Mouse (Mus musculus) lung, embryonic 15.5 days (tissue): ENCODE measurements around the gene Treml1. TPM values are rescaled to one million over a fixed set of nuclear protein-coding genes. Genes with fewer than 3 reads are reported as not detected.
"Not testable (repeated sequence)": the region's sequence is repeated elsewhere in the genome, so short reads cannot be mapped to it uniquely, and the experiment has no call there.

Experiments used
- ATAC-seq: fragments of 200-750 bp; cut with Nextera tagmentation; 2 replicates; pipeline ENCODE4 v1.8.0; 2017; ENCODE audit warnings: moderate number of reproducible peaks, borderline replicate concordance; ENCODE audit not compliant: low FRiP score, low TSS enrichment; ENCODE audit errors: extremely low read depth
- H3K27ac ChIP-seq: fragments of 300-500 bp; sonication (generic); 2 replicates; pipeline ENCODE4 v1.5.1; 2015; ENCODE audit warnings: moderate library complexity, mild to moderate bottlenecking, inconsistent platforms
- H3K27me3 ChIP-seq: fragments of 300-500 bp; sonication (generic); 2 replicates; pipeline ENCODE4 v1.6.1; 2015; ENCODE audit warnings: inconsistent platforms
- H3K36me3 ChIP-seq: fragments of 300-500 bp; sonication (generic); 2 replicates; pipeline ENCODE4 v1.6.1; 2015; ENCODE audit warnings: inconsistent platforms
- H3K4me1 ChIP-seq: fragments of 300-500 bp; sonication (generic); 2 replicates; pipeline ENCODE4 v1.6.1; 2015; ENCODE audit warnings: inconsistent platforms
- H3K4me2 ChIP-seq: fragments of 300-500 bp; sonication (generic); 2 replicates; pipeline ENCODE4 v1.6.1; 2015; ENCODE audit warnings: inconsistent platforms, mild to moderate bottlenecking, moderate library complexity
- H3K4me3 ChIP-seq: fragments of 300-500 bp; sonication (generic); 2 replicates; pipeline ENCODE4 v1.5.1; 2015; ENCODE audit warnings: mild to moderate bottlenecking, inconsistent platforms
- H3K9ac ChIP-seq: fragments of 300-500 bp; sonication (generic); 2 replicates; pipeline ENCODE4 v1.6.1; 2015; ENCODE audit warnings: inconsistent platforms
- H3K9me3 ChIP-seq: fragments of 300-500 bp; sonication (generic); 2 replicates; pipeline ENCODE4 v1.6.1; 2016; ENCODE audit warnings: inconsistent platforms
- WGBS: fragments of 180-500 bp; shearing (Covaris S2); methylation state at CpG from one replicate; pipeline ENCODE4 v1.1.7; 2015; 5-methylcytosine and 5-hydroxymethylcytosine counted together
- polyA plus RNA-seq: library from polyadenylated mRNA; unstranded; fragments of >200 nt; fragmentation: Nextera tagmentation; extraction: Ambion mirVana; gene quantifications from 2 replicates; pipeline ENCODE4 v1.2.1, GENCODE M21; 2015

The Treml1 gene
- polyA plus RNA-seq, 1 experiment from 2014 or later, result 2.7 TPM

DNA sequence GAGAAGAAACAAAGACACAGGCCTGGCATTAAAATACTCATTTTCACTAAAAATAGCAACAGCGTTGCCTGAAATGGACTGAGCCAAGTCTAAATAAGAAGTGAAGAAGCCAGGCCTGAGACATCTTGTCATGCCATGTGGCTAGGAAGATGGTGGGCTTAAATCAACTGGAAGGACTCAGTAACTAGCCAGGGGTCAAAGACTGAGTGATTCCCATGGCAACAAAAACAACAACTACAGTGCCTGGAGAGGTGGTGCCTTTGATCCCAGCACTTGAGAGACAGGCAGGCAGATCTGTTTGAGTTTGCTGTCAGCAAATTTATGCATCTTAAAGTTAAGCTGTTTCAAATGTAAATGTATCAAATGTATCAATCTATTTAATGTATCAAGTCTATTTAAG is 19.4 kb upstream of the Treml1 start:
- H3K4me2 ChIP-seq, result no peak overlapping the region
- no peak overlapping the region for H3K9ac ChIP-seq
- H3K4me1 ChIP-seq, result no peaks in the 10 kb centered on the region
- WGBS, result 88% methylated on average over 1 of the region's 1 CpGs
- H3K4me3 ChIP-seq, result no peak overlapping the region
- no peak overlapping the region for H3K27ac ChIP-seq
- no peaks in the 10 kb centered on the region for H3K9me3 ChIP-seq
- H3K27me3 ChIP-seq, result no peaks in the 10 kb centered on the region
- H3K36me3 ChIP-seq, result no peaks in the 10 kb centered on the region
- no peak for ATAC-seq

DNA sequence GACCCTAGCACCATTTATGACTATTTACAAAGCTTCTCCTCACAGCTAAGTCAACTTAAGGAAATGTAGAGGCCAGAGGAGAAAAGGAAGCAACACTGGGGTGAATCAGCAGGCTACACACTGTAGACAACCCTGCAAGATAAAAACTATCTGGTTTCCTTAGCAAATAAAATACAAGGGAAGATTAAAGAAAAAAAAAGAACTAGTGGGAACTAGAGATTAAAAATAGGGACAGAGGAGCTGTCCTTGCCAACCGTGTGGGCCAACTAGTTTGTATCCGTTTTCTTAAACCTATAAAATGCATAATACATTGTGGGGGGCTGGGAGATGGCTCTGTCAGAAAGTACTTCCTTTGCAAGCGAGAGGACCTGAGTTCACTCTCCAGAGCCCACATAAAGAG is 17.8 kb upstream of the Treml1 start:
- Histone ChIP-seq H3K4me2 (no peak overlapping the region), H3K9ac (no peak overlapping the region), H3K27me3 (no peaks in the 10 kb centered on the region), H3K36me3 (no peaks in the 10 kb centered on the region), H3K27ac (no peak overlapping the region), H3K9me3 (no peaks in the 10 kb centered on the region), H3K4me1 (no peaks in the 10 kb centered on the region), H3K4me3 (no peak overlapping the region)
- WGBS, result 62% methylated on average over 3 of the region's 3 CpGs
- no peak for ATAC-seq

DNA sequence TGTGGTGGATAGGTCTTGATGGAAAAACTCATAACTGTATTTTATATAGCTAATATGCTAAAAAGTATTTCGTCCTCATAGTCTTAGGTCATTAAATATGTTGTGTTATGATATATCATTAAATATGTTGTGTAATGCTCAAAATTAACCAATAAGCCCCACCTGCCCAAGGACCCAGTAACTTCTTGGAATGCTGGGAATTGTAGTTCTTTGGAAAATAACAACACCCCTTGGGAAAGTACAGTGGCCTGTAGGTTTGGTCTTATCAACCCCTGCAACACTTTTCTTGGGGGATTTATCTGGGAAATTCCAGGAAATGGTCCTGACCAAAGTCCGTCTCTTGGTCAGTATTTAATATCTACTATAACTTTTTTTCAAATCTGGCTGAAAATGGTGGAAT is 16.7 kb upstream of the Treml1 start:
- Histone ChIP-seq H3K27me3 (no peaks in the 10 kb centered on the region), H3K27ac (no peak overlapping the region), H3K36me3 (no peaks in the 10 kb centered on the region), H3K4me3 (no peak overlapping the region), H3K9ac (no peak overlapping the region), H3K4me1 (no peaks in the 10 kb centered on the region), H3K4me2 (no peak overlapping the region), H3K9me3 (no peaks in the 10 kb centered on the region)
- 79% methylated on average over 2 of the region's 2 CpGs for WGBS
- ATAC-seq, result no peak

DNA sequence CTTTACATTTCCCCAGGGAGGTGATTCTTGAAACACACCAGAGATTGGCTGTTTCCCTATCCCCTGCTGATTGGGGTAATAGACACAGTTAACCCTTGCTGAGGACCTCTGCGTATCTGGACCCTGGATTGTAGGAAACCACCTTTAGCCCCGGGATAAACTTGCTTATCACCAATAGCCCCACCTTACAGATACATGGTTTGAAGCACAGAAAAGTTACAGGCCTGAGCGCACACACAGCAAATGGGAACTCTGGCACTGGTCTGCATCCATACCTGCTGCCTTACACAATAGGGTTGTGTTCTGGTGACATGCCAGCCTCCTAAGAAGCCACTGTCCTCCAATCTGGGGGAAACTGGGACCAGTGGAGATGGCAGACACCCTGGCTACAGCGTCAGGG is 13.9 kb upstream of the Treml1 start:
- no peak for ATAC-seq
- Histone ChIP-seq H3K9me3 (no peaks in the 10 kb centered on the region), H3K9ac (no peak overlapping the region), H3K4me1 (no peaks in the 10 kb centered on the region), H3K4me3 (no peak overlapping the region), H3K36me3 (no peaks in the 10 kb centered on the region), H3K27ac (no peak overlapping the region), H3K27me3 (no peaks in the 10 kb centered on the region), H3K4me2 (no peak overlapping the region)
- 73% methylated on average over 4 of the region's 4 CpGs for WGBS

DNA sequence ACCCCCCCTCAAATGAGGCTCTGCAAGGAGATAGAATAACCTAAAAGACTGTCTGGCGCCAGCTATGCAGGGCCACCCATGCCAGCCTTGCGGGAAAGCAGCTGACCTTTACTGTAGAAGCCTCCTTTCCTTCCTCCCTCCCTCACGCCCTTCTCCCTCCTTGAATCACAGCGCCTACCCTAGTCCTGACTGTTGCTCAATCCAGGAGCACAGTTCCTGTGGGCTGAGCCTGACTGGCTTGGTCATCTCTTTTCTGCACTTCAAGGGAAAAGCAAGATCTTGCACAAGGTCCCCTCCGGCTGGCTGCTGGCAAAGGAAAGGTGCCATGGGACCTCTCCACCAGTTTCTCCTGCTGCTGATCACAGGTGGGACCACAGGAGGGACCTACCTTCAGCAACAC is 13.5 kb upstream of the Treml1 start, which contains the start of gene Trem2:
Trem2 (plus strand) TSS at position 171 of the 400 bp plus-strand sequence.
- H3K36me3 ChIP-seq, result no peaks in the 10 kb centered on the region
- WGBS, result 73% methylated on average over 5 of the region's 5 CpGs
- no peak for ATAC-seq
- H3K4me1 ChIP-seq, result no peaks in the 10 kb centered on the region
- no peak within 1 kb of the TSS for H3K9ac ChIP-seq
- H3K9me3 ChIP-seq, result no peaks in the 10 kb centered on the region
- H3K4me2 ChIP-seq, result no peak within 1 kb of the TSS
- H3K27me3 ChIP-seq, result no peaks in the 10 kb centered on the region
- no peak within 1 kb of the TSS for H3K4me3 ChIP-seq
- H3K27ac ChIP-seq, result no peak within 1 kb of the TSS

DNA sequence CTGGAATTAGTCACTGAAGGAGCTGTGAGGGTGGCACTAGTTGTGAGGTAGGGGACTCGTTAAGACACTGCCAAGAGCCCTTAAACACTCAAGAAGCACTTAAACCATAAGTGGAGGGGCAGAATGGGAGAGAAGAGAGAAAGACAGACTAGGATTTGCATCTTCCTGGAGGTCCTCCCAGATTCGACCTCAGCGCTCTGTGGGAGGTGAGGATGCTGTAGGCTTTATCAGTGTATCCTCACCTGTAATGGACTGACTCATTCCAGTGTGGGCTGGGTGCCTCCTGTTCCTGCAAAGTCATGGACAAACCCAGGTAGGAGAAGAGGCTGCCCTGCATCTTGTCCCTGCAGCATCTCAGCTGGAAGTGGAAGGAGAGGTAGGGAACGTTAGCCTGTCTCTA is 12.9 kb upstream of the Treml1 start:
- Histone ChIP-seq H3K4me3 (no peak overlapping the region), H3K9ac (no peak overlapping the region), H3K27me3 (no peaks in the 10 kb centered on the region), H3K9me3 (no peaks in the 10 kb centered on the region), H3K36me3 (no peaks in the 10 kb centered on the region), H3K4me2 (no peak overlapping the region), H3K4me1 (no peaks in the 10 kb centered on the region), H3K27ac (no peak overlapping the region)
- 0 out of 2 replicates have a peak, but pooled peaks have one; percentile 11 for ATAC-seq
- 59% methylated on average over 4 of the region's 4 CpGs for WGBS

DNA sequence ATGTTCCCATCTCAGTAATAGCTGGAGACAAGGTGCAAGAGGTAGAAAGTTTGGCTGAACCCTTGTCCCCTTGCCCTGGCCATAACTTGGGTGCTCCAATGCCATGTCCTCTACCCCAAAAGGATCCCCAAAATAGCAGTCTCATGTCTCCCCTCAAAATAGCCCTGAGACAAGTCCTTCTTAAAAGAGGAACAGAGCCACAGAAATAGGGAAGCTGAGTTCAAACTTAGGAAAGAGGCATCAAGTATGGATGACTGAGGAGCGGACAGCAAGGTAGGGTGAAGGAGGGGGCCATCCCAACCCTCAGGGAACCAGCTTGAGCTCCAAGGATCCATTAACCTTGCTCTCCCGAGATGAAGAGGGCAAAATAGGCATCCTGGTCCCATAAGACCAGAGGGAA is 12.4 kb upstream of the Treml1 start:
- no peak overlapping the region for H3K27ac ChIP-seq
- H3K4me2 ChIP-seq, result no peak overlapping the region
- no peaks in the 10 kb centered on the region for H3K36me3 ChIP-seq
- no peak overlapping the region for H3K9ac ChIP-seq
- 72% methylated on average over 2 of the region's 2 CpGs for WGBS
- H3K4me1 ChIP-seq, result no peaks in the 10 kb centered on the region
- no peaks in the 10 kb centered on the region for H3K27me3 ChIP-seq
- H3K4me3 ChIP-seq, result no peak overlapping the region
- no peaks in the 10 kb centered on the region for H3K9me3 ChIP-seq
- no peak for ATAC-seq

DNA sequence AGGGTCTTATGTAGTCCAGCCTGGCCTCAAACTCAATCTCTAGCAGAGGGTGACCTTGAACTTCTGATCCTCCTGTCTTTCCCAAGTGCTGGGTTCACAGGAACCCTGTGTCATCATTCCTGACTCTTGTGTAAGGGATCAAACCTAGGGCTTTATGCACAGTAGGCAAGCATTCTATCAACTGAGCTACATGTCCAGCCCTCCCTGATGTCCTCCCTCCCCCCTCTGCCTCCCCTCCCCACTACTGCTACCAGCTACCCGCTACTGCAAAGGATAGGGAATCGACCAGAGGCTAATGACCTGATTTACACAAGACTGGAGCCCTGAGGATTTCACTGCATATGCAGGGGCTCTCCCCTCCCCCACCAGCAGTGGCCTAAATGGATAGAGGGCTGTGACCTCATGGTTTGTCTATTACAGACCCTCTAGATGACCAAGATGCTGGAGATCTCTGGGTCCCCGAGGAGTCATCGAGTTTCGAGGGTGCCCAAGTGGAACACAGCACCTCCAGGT is 9.0 kb upstream of the Treml1 start:
- H3K4me3 ChIP-seq, result no peak overlapping the region
- no peak overlapping the region for H3K4me2 ChIP-seq
- H3K27ac ChIP-seq, result no peak overlapping the region
- no peak for ATAC-seq
- no peaks in the 10 kb centered on the region for H3K4me1 ChIP-seq
- H3K9ac ChIP-seq, result no peak overlapping the region
- 78% methylated on average over 5 of the region's 5 CpGs for WGBS
- no peaks in the 10 kb centered on the region for H3K9me3 ChIP-seq
- H3K27me3 ChIP-seq, result no peaks in the 10 kb centered on the region
- no peaks in the 10 kb centered on the region for H3K36me3 ChIP-seq

DNA sequence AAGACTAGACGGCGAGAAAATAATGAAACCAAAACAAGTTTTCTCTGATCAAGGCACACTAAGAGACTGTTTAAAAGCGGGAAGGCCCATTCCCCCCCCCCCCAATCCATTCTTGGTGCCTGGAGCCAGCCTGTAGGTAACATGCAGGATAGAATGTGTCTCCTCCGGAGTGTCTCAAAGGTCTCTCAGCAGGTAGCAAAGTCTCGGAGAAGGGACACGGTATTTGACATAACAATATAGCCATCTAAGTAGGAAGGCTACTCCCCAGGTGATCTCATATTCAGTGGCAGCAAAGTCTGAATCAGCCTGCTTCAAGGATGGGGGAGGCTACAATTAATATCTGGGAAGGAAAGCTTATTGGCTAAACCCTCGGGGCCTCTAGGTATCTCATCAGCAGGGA is 6.7 kb upstream of the Treml1 start:
- 75% methylated on average over 7 of the region's 7 CpGs for WGBS
- H3K27ac ChIP-seq, ATAC-seq, H3K9me3 ChIP-seq, H3K27me3 ChIP-seq, H3K4me2 ChIP-seq, H3K9ac ChIP-seq, H3K36me3 ChIP-seq, H3K4me3 ChIP-seq, H3K4me1 ChIP-seq: not testable (repeated sequence)

DNA sequence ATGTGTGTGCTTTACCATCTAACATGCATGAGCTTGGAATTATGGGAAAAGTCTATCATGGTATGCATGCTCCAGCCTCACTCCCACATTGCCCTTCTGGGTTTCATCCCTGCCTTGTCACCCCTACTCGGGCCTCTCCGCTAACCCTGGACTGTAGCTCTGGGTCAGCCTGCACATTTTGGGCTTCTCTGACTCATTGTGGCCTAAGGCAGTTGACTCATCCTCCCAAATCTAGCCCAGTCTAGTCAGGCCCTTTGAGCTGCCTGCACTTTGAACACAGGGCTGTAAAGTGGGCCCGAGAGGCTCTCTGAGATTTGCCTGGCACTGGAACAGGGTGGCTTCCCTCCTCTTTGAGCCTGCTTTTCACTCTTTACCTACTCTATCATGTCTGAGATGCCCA is 3.9 kb upstream of the Treml1 start:
- Histone ChIP-seq H3K4me3 (no peak overlapping the region), H3K27ac (no peak overlapping the region), H3K27me3 (no peaks in the 10 kb centered on the region), H3K4me1 (no peaks in the 10 kb centered on the region), H3K9me3 (no peaks in the 10 kb centered on the region), H3K9ac (no peak overlapping the region), H3K4me2 (no peak overlapping the region), H3K36me3 (no peaks in the 10 kb centered on the region)
- 83% methylated on average over 3 of the region's 3 CpGs for WGBS
- ATAC-seq, result no peak

DNA sequence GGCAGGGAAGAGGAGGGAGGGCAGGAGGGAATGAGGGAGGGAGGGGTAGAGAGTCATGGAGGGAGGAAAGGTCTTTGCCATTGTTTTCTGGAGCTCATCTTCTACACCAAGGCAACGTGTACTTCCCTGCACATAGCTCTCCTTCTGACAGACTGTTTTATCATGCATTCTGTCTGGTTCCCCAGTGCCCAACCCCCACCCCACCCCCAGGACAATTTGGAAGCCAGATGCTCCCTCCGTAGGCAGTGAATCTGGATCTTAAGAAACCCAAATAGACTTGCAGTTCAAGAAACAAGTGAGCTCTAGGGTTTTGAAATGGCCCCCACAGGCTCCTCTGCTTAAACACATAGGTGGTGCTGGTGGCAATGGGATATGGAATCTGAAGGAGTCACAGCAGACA is 1.8 kb upstream of the Treml1 start:
- H3K27ac ChIP-seq, result no peak overlapping the region
- ATAC-seq, result no peak
- H3K4me2 ChIP-seq, result no peak overlapping the region
- no peaks in the 10 kb centered on the region for H3K4me1 ChIP-seq
- no peaks in the 10 kb centered on the region for H3K9me3 ChIP-seq
- H3K4me3 ChIP-seq, result no peak overlapping the region
- H3K27me3 ChIP-seq, result no peaks in the 10 kb centered on the region
- WGBS, result 55% methylated on average over 2 of the region's 2 CpGs
- H3K36me3 ChIP-seq, result no peaks in the 10 kb centered on the region
- H3K9ac ChIP-seq, result no peak overlapping the region

DNA sequence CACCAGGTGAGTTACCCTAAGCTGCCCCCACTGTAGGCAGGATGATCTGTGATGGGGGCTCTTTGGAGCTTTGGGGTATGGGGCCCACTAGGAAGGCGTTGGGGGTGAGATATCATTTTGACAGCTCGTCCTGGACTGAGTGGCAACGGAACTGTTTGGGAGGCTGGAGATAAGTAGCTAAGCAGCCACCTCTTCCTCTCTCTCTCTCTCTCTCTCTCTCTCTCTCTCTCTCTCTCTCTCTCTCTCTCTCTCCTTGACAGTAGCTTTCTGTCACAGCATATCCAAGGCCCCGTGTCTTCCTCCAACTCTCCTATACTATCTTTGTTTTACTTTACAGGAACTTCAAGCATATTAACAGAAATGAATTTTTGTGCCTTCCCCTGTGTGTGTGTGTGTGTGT is 746 bp downstream of the Treml1 start:
- no peak overlapping the region for H3K4me2 ChIP-seq
- ATAC-seq, result no peak
- no peak overlapping the region for H3K9ac ChIP-seq
- 42% methylated on average over 4 of the region's 4 CpGs for WGBS
- no peak overlapping the region for H3K27ac ChIP-seq
- no peaks in the 10 kb centered on the region for H3K9me3 ChIP-seq
- H3K4me1 ChIP-seq, result no peaks in the 10 kb centered on the region
- H3K27me3 ChIP-seq, result no peaks in the 10 kb centered on the region
- H3K36me3 ChIP-seq, result no peaks in the 10 kb centered on the region
- H3K4me3 ChIP-seq, result no peak overlapping the region

DNA sequence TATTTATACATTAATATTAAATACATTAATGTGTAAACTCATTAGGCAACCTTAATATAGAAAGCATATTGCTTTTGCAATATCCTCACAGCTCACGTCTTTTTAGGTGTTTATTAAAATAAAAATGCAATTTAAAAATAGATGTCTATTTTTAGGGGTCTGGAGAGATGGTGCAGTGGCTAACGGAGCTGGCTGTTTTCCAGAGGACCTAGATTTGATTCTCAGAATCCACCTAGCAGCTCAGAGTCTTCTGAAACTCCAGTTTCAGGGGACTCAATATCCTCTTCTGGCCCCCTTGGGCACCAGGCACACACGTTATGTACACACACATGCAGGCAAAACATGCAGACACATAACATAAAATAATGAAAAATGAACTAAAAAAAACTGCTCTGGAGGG is 2.6 kb downstream of the Treml1 start:
- Histone ChIP-seq H3K36me3 (no peaks in the 10 kb centered on the region), H3K9ac (no peak overlapping the region), H3K4me3 (no peak overlapping the region), H3K4me1 (no peaks in the 10 kb centered on the region), H3K27ac (no peak overlapping the region), H3K4me2 (no peak overlapping the region), H3K9me3 (no peaks in the 10 kb centered on the region), H3K27me3 (no peaks in the 10 kb centered on the region)
- ATAC-seq, result no peak
- WGBS, result 50% methylated on average over 3 of the region's 3 CpGs
